Mouse (Mus musculus) heart, postnatal 0 days (tissue): Measurements from ENCODE around the gene Trmt1l.
A peak's percentile ranks its signal among the peaks of the same experiment; 100 is the strongest.

Source experiments
- CTCF ChIP-seq: IDR thresholded peaks from 2 replicates; pipeline ENCODE4 v1.5.1; 2016; ENCODE audit warnings: antibody characterized with exemption, control low read depth, low read depth
- EP300 ChIP-seq: IDR thresholded peaks from 2 replicates; pipeline ENCODE4 v1.6.1; 2016; ENCODE audit warnings: antibody characterized with exemption, low read depth

GRCm38 (mm10) chr1:151483568-151483967, 55.2 kb downstream of the Trmt1l start:
- peak; percentile 45 for TF ChIP-seq CTCF
- TF ChIP-seq EP300: no peak
